Mouse (Mus musculus) intestine, embryonic 16.5 days (tissue): ENCODE measurements around the gene Fam110a. TPM values are rescaled to one million over a fixed set of nuclear protein-coding genes. Genes with fewer than 3 reads are reported as not detected.

Source experiments
- ATAC-seq: fragments of 200-750 bp; cut with Nextera tagmentation; 2 replicates; pipeline ENCODE4 v1.8.0; 2017; ENCODE audit warnings: moderate TSS enrichment, moderate library complexity
- H3K27ac ChIP-seq: fragments of 300-500 bp; sonication (generic); 2 replicates; pipeline ENCODE4 v1.5.1; 2014; ENCODE audit warnings: mild to moderate bottlenecking, low read length
- H3K27me3 ChIP-seq: fragments of 300-500 bp; sonication (generic); replicated peaks from 2 replicates; pipeline ENCODE4 v1.6.1; 2014; ENCODE audit warnings: low read length, control low read depth, mixed read lengths; ENCODE audit not compliant: control insufficient read depth, insufficient read depth
- H3K36me3 ChIP-seq: fragments of 300-500 bp; sonication (generic); 2 replicates; pipeline ENCODE4 v1.6.1; 2014; ENCODE audit warnings: low read length, control low read depth; ENCODE audit not compliant: control insufficient read depth, insufficient read depth
- H3K4me1 ChIP-seq: fragments of 300-500 bp; sonication (generic); 2 replicates; pipeline ENCODE4 v1.6.1; 2014; ENCODE audit warnings: low read length, control low read depth, mixed read lengths; ENCODE audit not compliant: control insufficient read depth, insufficient read depth
- H3K4me2 ChIP-seq: fragments of 300-500 bp; sonication (generic); 2 replicates; pipeline ENCODE4 v1.6.1; 2014; ENCODE audit warnings: low read depth, low read length, control low read depth
- H3K4me3 ChIP-seq: fragments of 300-500 bp; sonication (generic); 2 replicates; pipeline ENCODE4 v1.5.1; 2014; ENCODE audit warnings: mild to moderate bottlenecking, low read length
- H3K9ac ChIP-seq: fragments of 300-500 bp; sonication (generic); 2 replicates; pipeline ENCODE4 v1.6.1; 2014; ENCODE audit warnings: low read depth, low read length
- H3K9me3 ChIP-seq: fragments of 300-500 bp; sonication (generic); 2 replicates; pipeline ENCODE4 v1.6.1; 2016; ENCODE audit warnings: low read length, control low read depth; ENCODE audit not compliant: control insufficient read depth
- WGBS: fragments of 180-500 bp; shearing (Covaris S2); extraction: QIAGEN DNeasy Blood & Tissue Kit; methylation state at CpG from one replicate; pipeline ENCODE4 v1.1.7; 2014; 5-methylcytosine and 5-hydroxymethylcytosine counted together
- polyA plus RNA-seq: library from polyadenylated mRNA; unstranded; fragments of >200 nt; fragmentation: Nextera tagmentation; extraction: Ambion mirVana; gene quantifications from 2 replicates; pipeline ENCODE4 v1.2.1, GENCODE M21; 2015

The Fam110a gene
- polyA plus RNA-seq, 1 experiment from 2014 or later = 25.7 TPM

- Histone ChIP-seq H3K4me2 (no peak overlapping the region), H3K27me3 (no peaks in the 10 kb centered on the region), H3K4me3 (no peak overlapping the region), H3K9ac (no peak overlapping the region), H3K36me3 (no peaks in the 10 kb centered on the region), H3K4me1 (no peaks in the 10 kb centered on the region), H3K9me3 (no peaks in the 10 kb centered on the region), H3K27ac (no peak overlapping the region)
- 85% methylated on average over 8 of the region's 8 CpGs for WGBS
- ATAC-seq = no peak
These were observed 26.4 kb downstream of the Fam110a start for GRCm38 (mm10) chr2:151953665-151954064.

DNA sequence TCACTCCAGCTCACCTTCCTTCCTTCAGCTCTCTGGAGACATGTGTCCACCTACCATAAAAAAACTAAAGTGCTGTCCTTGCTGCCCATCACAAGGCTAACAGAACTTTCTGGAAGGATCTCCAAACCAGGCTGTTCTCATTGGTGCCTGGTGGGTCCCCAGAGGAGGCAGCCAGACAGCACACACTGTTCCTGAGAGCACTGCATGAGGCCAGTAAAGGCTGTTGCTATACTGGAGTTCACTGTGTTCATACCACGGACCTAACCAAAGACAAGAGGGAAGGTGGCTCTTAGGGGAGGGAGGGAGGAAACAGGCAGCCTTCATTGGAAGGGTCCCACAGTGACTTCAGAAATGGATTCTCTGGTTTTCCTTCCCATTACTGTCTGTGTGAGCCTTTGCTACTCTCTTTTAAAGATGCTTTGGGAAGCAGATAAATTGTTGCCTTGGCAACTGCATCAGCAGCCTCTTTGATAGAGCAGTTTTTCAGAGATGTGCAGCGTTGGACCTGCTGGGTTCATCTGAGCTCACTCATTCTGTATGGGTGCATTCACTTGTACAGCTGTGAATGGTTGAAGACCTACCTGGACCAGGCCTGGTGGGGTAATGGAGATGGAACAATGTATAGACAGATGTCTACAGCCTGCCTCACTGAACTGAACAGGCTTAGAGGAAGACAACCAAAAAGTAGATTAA is 30.8 kb downstream of the Fam110a start:
- no peak overlapping the region for H3K27ac ChIP-seq
- H3K27me3 ChIP-seq = no peaks in the 10 kb centered on the region
- ATAC-seq = no peak
- 73% methylated on average over 2 of the region's 2 CpGs for WGBS
- H3K4me2 ChIP-seq = no peak overlapping the region
- no peak overlapping the region for H3K9ac ChIP-seq
- no peaks in the 10 kb centered on the region for H3K9me3 ChIP-seq
- H3K4me1 ChIP-seq = no peaks in the 10 kb centered on the region
- H3K36me3 ChIP-seq = no peaks in the 10 kb centered on the region
- no peak overlapping the region for H3K4me3 ChIP-seq

DNA sequence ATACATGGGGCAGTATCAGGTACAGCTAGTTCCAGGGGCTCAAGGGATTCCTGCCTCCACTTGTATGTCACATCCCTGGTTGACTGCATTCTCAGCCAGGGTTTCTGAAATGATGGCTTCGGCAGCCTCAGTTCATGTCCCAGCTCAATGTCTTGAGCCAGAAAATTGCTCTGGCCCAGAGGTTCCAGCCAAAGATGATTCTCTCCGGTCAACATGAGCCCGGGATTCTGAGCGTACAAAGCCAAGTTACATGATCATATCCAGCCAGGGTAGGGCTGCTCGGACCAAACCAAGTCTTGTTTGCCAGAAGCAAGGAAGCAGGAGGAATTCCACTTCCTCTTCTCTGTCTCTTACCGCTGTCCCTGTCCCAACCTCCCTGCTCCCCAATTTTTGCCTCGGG is 31.7 kb downstream of the Fam110a start:
- 78% methylated on average over 7 of the region's 7 CpGs for WGBS
- Histone ChIP-seq H3K9me3 (no peaks in the 10 kb centered on the region), H3K27me3 (no peaks in the 10 kb centered on the region), H3K27ac (no peak overlapping the region), H3K36me3 (no peaks in the 10 kb centered on the region), H3K9ac (no peak overlapping the region), H3K4me3 (no peak overlapping the region), H3K4me1 (no peaks in the 10 kb centered on the region), H3K4me2 (no peak overlapping the region)
- no peak for ATAC-seq

GRCm38 (mm10) chr2:151947617-151948016 is 32.4 kb downstream of the Fam110a start:
- 91% methylated on average over 2 of the region's 2 CpGs for WGBS
- ATAC-seq = no peak

GRCm38 (mm10) chr2:151944106-151944505 is 35.9 kb downstream of the Fam110a start:
- Histone ChIP-seq H3K27me3 (no peaks in the 10 kb centered on the region), H3K4me3 (no peak overlapping the region), H3K9me3 (no peaks in the 10 kb centered on the region), H3K9ac (no peak overlapping the region), H3K4me2 (no peak overlapping the region), H3K27ac (no peak overlapping the region), H3K4me1 (no peaks in the 10 kb centered on the region), H3K36me3 (no peaks in the 10 kb centered on the region)
- 72% methylated on average over 2 of the region's 2 CpGs for WGBS
- no peak for ATAC-seq

More at GRCm38 (mm10) chr2:151947617-151948016, 32.4 kb downstream of the Fam110a start:
- Histone ChIP-seq H3K9me3 (no peaks in the 10 kb centered on the region), H3K27ac (no peak overlapping the region), H3K27me3 (no peaks in the 10 kb centered on the region), H3K4me1 (no peaks in the 10 kb centered on the region), H3K4me3 (no peak overlapping the region), H3K9ac (no peak overlapping the region), H3K4me2 (no peak overlapping the region), H3K36me3 (no peaks in the 10 kb centered on the region)

DNA sequence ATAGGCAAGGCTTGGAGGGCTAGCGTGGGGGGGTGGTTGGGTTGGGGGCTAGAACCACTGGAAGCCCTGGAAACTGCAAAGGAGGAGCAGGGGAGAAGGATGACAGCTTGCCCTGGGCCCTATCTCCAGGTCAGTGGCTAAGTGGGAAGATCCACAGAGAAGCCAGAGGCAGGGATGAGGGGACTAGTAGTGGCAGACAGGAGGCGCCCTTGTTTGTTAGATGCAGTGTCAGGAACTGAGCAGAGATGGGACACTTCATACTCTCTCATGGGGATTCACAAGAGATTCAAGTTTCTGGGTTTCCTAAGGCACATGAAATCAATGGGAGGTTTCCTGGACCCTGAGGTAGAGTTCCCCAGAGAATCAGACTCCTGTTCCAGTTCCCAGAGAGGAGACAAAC is 38.8 kb downstream of the Fam110a start:
- ATAC-seq = no peak

DNA sequence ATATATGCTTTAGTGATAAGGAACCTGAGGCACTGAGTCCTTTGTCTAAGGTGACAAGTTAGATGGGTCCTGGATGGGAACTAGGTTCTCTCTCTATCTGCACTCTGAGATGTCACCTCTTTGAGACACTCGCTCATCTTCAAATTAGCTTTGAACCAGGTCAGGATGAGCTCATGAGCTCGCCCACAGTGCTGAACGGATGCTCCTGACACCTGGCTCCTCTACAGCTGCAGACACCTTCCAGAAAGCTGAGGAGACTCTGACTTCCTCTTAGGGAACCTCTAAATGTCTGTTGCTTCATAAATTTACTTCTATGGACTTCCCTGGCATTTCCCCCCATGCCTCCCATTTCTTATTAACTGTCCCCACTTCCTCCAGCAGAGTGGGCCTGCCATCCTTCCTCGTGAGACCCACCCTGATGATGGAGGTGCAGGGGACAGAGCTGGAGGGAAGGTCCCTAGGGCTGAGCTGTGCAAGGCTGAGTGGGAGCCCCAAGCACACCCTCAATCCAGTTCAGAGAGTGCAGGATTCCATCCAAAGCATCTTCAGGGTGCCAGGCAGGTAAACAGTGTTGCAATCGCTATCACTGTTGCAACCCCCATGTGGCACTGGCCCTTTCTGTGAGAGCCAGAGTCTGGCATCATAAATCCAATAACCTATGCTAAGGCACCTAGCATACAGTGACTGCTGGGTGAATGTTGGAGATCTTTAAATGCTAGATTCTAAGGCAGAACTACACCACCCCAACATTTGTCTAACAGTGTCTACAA is 40.2 kb downstream of the Fam110a start:
- peaks cover 6% of the 10 kb centered on the region; the same call in 1 of the 2 replicates for H3K4me1 ChIP-seq
- H3K9me3 ChIP-seq = no peaks in the 10 kb centered on the region
- H3K4me2 ChIP-seq = no peak overlapping the region
- 77% methylated on average over 5 of the region's 5 CpGs for WGBS
- no peak overlapping the region for H3K4me3 ChIP-seq
- no peaks in the 10 kb centered on the region for H3K36me3 ChIP-seq
- no peak for ATAC-seq
- H3K9ac ChIP-seq = no peak overlapping the region
- H3K27ac ChIP-seq = no peak overlapping the region
- H3K27me3 ChIP-seq = no peaks in the 10 kb centered on the region

More for the DNA sequence above, 38.8 kb downstream of the Fam110a start:
- H3K9me3 ChIP-seq = no peaks in the 10 kb centered on the region
- no peaks in the 10 kb centered on the region for H3K27me3 ChIP-seq
- H3K9ac ChIP-seq = no peak overlapping the region
- H3K27ac ChIP-seq = no peak overlapping the region
- WGBS = 44% methylated on average over 2 of the region's 2 CpGs
- no peak overlapping the region for H3K4me3 ChIP-seq
- no peaks in the 10 kb centered on the region for H3K36me3 ChIP-seq
- no peak overlapping the region for H3K4me2 ChIP-seq
- H3K4me1 ChIP-seq = peaks cover 6% of the 10 kb centered on the region; the same call in 1 of the 2 replicates

DNA sequence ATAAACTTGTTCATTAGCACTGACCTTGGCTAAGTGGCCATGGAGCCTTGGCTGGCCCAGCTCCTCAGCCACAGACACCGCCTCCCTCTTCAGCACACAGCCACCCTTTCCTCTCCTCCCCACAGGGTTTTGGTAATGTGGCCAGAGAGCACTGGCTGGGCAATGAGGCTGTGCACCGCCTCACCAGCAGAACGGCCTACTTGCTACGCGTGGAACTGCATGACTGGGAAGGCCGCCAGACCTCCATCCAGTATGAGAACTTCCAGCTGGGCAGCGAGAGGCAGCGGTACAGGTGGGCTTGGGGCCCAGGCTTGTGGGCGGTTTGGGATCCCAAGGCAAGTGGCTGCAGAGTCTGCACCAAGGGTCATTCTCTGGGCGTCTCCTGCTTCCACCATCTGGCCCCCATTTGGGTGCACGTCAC is 41.2 kb downstream of the Fam110a start:
- peaks cover 6% of the 10 kb centered on the region; the same call in 1 of the 2 replicates for H3K4me1 ChIP-seq
- peak; percentile 62 for ATAC-seq

GRCm38 (mm10) chr2:151937893-151938292 is 42.1 kb downstream of the Fam110a start:
- H3K4me2 ChIP-seq = no peak overlapping the region
- H3K9ac ChIP-seq = no peak overlapping the region
- 55% methylated on average over 3 of the region's 3 CpGs for WGBS
- no peaks in the 10 kb centered on the region for H3K9me3 ChIP-seq
- peaks cover 6% of the 10 kb centered on the region; the same call in 1 of the 2 replicates for H3K4me1 ChIP-seq
- no peaks in the 10 kb centered on the region for H3K27me3 ChIP-seq
- H3K4me3 ChIP-seq = no peak overlapping the region
- no peak overlapping the region for H3K27ac ChIP-seq
- ATAC-seq = no peak
- no peaks in the 10 kb centered on the region for H3K36me3 ChIP-seq

More for the DNA sequence above, 41.2 kb downstream of the Fam110a start:
- H3K9ac ChIP-seq = no peak overlapping the region
- H3K36me3 ChIP-seq = no peaks in the 10 kb centered on the region
- no peaks in the 10 kb centered on the region for H3K9me3 ChIP-seq
- no peaks in the 10 kb centered on the region for H3K27me3 ChIP-seq
- no peak overlapping the region for H3K27ac ChIP-seq
- no peak overlapping the region for H3K4me2 ChIP-seq
- no peak overlapping the region for H3K4me3 ChIP-seq
- 45% methylated on average over 11 of the region's 11 CpGs for WGBS
